Mouse (Mus musculus): ENCODE measurements at regions not wholly inside any gene's neighbourhood (a gene's known extent, or its start where the extent isn't known, plus 50 kb on each side); places are given as distances from the start of the nearest gene placed in this dataset.

GRCm38 (mm10) chr4:30922944-30923343, 1041.0 kb upstream of the Map3k7 start:
- H3K4me3 ChIP-seq (ENCODE audit: low read depth, low read length), result no peak overlapping the region
- no peaks in the 10 kb centered on the region for H3K9me3 ChIP-seq (ENCODE audit: control insufficient read depth, low read length)
- H3K36me3 ChIP-seq (ENCODE audit: control insufficient read depth, insufficient read depth, low read length), result no peaks in the 10 kb centered on the region
- TF ChIP-seq CTCF (IDR thresholded peaks at IDR 0.05; ENCODE audit: low read depth) (no peak), EP300 (optimal IDR thresholded peaks at IDR 0.05) (no peak)
- no peaks in the 10 kb centered on the region for H3K27me3 ChIP-seq (ENCODE audit: control insufficient read depth, insufficient read depth, low read length)
- no peak overlapping the region for H3K9ac ChIP-seq (ENCODE audit: low read length)
- ATAC-seq (ENCODE audit: low FRiP score, low TSS enrichment) (no peak), DNase-seq (ENCODE audit: low spot score) (no peak)
- no peak overlapping the region for H3K27ac ChIP-seq (replicated peaks)
- WGBS, result 85% methylated on average over 4 of the region's 4 CpGs
- H3K4me1 ChIP-seq (replicated peaks; ENCODE audit: control insufficient read depth, insufficient read depth), result no peaks in the 10 kb centered on the region
- no peak overlapping the region for H3K4me2 ChIP-seq (replicated peaks; ENCODE audit: low read depth)

DNA sequence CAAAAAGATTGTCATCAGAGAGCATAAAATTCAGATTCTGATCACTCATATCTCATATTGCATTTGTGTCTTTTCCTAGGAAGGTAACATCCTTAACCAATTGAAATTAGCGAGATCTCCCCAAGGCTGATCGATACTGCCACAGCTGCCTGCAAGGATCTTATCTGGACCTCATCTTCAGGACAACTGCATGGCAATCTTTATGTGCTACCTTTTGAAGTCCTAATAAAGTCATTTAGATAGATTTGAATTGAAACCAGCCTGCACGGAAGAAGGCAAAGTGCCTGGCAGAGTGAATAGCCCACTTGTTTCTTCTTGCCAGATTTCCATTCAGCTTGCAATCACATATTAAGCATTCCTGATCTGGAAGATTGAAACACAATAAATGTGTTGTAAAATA, 1031.5 kb upstream of the Map3k7 start:
- WGBS, result 63% methylated on average over 3 of the region's 3 CpGs
- DNase-seq (ENCODE audit: low spot score) (no peak), ATAC-seq (ENCODE audit: low FRiP score, low TSS enrichment) (no peak)
- Histone ChIP-seq H3K9me3 (ENCODE audit: control insufficient read depth, low read length) (no peaks in the 10 kb centered on the region), H3K36me3 (ENCODE audit: control insufficient read depth, insufficient read depth, low read length) (no peaks in the 10 kb centered on the region), H3K4me3 (ENCODE audit: low read depth, low read length) (no peak overlapping the region), H3K4me2 (replicated peaks; ENCODE audit: low read depth) (no peak overlapping the region), H3K9ac (ENCODE audit: low read length) (no peak overlapping the region), H3K27ac (replicated peaks) (no peak overlapping the region), H3K4me1 (replicated peaks; ENCODE audit: control insufficient read depth, insufficient read depth) (no peaks in the 10 kb centered on the region), H3K27me3 (ENCODE audit: control insufficient read depth, insufficient read depth, low read length) (no peaks in the 10 kb centered on the region)
- TF ChIP-seq EP300 (optimal IDR thresholded peaks at IDR 0.05), result no peak
- no peak for TF ChIP-seq CTCF (IDR thresholded peaks at IDR 0.05; ENCODE audit: low read depth)

DNA sequence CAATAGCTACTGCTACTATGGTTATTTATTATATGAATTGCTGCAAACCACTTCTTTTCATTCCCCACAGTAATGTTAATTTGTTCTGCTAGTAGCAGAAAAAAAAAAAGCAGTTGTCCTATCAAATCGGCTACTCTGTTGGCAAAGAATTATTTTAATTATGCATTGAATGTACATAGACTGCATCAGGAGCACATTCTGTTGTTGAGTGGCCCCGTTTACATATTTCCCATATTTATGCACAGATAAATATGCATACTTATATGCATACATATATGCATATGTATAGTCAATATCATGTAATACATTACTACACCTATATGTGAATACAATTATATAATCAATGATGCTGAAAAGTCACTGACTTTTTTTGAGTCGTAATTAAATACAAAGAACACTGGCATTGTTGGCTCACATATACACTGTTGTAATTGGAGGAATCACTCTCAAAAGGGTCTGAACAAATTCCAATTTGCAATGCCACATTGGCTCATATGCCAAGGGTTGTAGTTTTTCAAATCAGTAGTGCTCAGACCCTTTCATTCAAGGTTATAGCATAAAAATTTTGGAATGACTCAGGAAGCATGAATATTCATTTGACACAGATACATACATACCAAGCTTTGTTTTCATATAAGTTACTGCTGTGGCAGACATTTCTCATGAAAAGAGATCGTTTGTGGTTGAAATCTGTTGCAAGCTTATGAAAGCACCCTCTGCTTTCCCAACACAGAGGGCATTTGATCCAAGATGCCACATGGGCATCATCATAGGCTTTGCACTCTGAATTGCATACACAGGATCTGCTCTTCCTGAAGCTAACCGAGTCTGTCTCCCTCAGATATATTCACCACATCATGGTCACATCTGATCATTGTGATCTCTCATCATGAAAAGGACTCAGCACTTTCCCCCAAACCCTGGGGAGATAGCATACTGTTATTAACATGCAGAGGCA, 1030.6 kb upstream of the Map3k7 start:
- WGBS, result 80% methylated on average over 5 of the region's 5 CpGs
- Histone ChIP-seq H3K4me3 (ENCODE audit: low read depth, low read length) (no peak overlapping the region), H3K27ac (replicated peaks) (no peak overlapping the region), H3K9me3 (ENCODE audit: control insufficient read depth, low read length) (no peaks in the 10 kb centered on the region), H3K9ac (ENCODE audit: low read length) (no peak overlapping the region), H3K36me3 (ENCODE audit: control insufficient read depth, insufficient read depth, low read length) (no peaks in the 10 kb centered on the region), H3K27me3 (ENCODE audit: control insufficient read depth, insufficient read depth, low read length) (no peaks in the 10 kb centered on the region), H3K4me1 (replicated peaks; ENCODE audit: control insufficient read depth, insufficient read depth) (no peaks in the 10 kb centered on the region), H3K4me2 (replicated peaks; ENCODE audit: low read depth) (no peak overlapping the region)
- TF ChIP-seq CTCF (IDR thresholded peaks at IDR 0.05; ENCODE audit: low read depth) (no peak), EP300 (optimal IDR thresholded peaks at IDR 0.05) (no peak)
- DNase-seq (ENCODE audit: low spot score) (no peak), ATAC-seq (ENCODE audit: low FRiP score, low TSS enrichment) (no peak)

GRCm38 (mm10) chr4:30983611-30984010, 980.3 kb upstream of the Map3k7 start:
- ATAC-seq (ENCODE audit: low FRiP score, low TSS enrichment), result no peak
- no peak for DNase-seq (ENCODE audit: low spot score)
- H3K9ac ChIP-seq (ENCODE audit: low read length), result no peak overlapping the region
- H3K4me1 ChIP-seq (replicated peaks; ENCODE audit: control insufficient read depth, insufficient read depth), result no peaks in the 10 kb centered on the region
- no peaks in the 10 kb centered on the region for H3K27me3 ChIP-seq (ENCODE audit: control insufficient read depth, insufficient read depth, low read length)
- WGBS, result 85% methylated on average over 4 of the region's 4 CpGs
- H3K4me3 ChIP-seq (ENCODE audit: low read depth, low read length), result no peak overlapping the region
- no peak overlapping the region for H3K27ac ChIP-seq (replicated peaks)
- no peak overlapping the region for H3K4me2 ChIP-seq (replicated peaks; ENCODE audit: low read depth)
- TF ChIP-seq EP300 (optimal IDR thresholded peaks at IDR 0.05) (no peak), CTCF (IDR thresholded peaks at IDR 0.05; ENCODE audit: low read depth) (no peak)
- no peaks in the 10 kb centered on the region for H3K36me3 ChIP-seq (ENCODE audit: control insufficient read depth, insufficient read depth, low read length)
- H3K9me3 ChIP-seq (ENCODE audit: control insufficient read depth, low read length), result no peaks in the 10 kb centered on the region

GRCm38 (mm10) chr4:31012006-31012405, 951.9 kb upstream of the Map3k7 start:
- Histone ChIP-seq H3K9me3 (ENCODE audit: control insufficient read depth, low read length) (no peaks in the 10 kb centered on the region), H3K4me2 (replicated peaks; ENCODE audit: low read depth) (no peak overlapping the region), H3K27me3 (ENCODE audit: control insufficient read depth, insufficient read depth, low read length) (no peaks in the 10 kb centered on the region), H3K9ac (ENCODE audit: low read length) (no peak overlapping the region), H3K27ac (replicated peaks) (no peak overlapping the region), H3K4me1 (replicated peaks; ENCODE audit: control insufficient read depth, insufficient read depth) (no peaks in the 10 kb centered on the region), H3K4me3 (ENCODE audit: low read depth, low read length) (no peak overlapping the region), H3K36me3 (ENCODE audit: control insufficient read depth, insufficient read depth, low read length) (no peaks in the 10 kb centered on the region)
- no peak for DNase-seq (ENCODE audit: low spot score)
- TF ChIP-seq CTCF (IDR thresholded peaks at IDR 0.05; ENCODE audit: low read depth), result no peak
- TF ChIP-seq EP300 (optimal IDR thresholded peaks at IDR 0.05), result no peak
- ATAC-seq (ENCODE audit: low FRiP score, low TSS enrichment), result no peak

GRCm38 (mm10) chr4:31052077-31052677, 911.7 kb upstream of the Map3k7 start:
- H3K27ac ChIP-seq (replicated peaks), result no peak overlapping the region
- 82% methylated on average over 6 of the region's 6 CpGs for WGBS
- H3K4me2 ChIP-seq (replicated peaks; ENCODE audit: low read depth), result no peak overlapping the region
- no peaks in the 10 kb centered on the region for H3K9me3 ChIP-seq (ENCODE audit: control insufficient read depth, low read length)
- H3K36me3 ChIP-seq (ENCODE audit: control insufficient read depth, insufficient read depth, low read length), result no peaks in the 10 kb centered on the region
- no peak overlapping the region for H3K4me3 ChIP-seq (ENCODE audit: low read depth, low read length)
- no peaks in the 10 kb centered on the region for H3K27me3 ChIP-seq (ENCODE audit: control insufficient read depth, insufficient read depth, low read length)
- H3K9ac ChIP-seq (ENCODE audit: low read length), result no peak overlapping the region
- TF ChIP-seq CTCF (IDR thresholded peaks at IDR 0.05; ENCODE audit: low read depth) (no peak), EP300 (optimal IDR thresholded peaks at IDR 0.05) (no peak)
- DNase-seq (ENCODE audit: low spot score), result no peak
- H3K4me1 ChIP-seq (replicated peaks; ENCODE audit: control insufficient read depth, insufficient read depth), result no peaks in the 10 kb centered on the region
- ATAC-seq (ENCODE audit: low FRiP score, low TSS enrichment), result no peak
